Mouse (Mus musculus): ENCODE data around the gene Gm36864.
A peak's percentile ranks its signal among the peaks of the same experiment; 100 is the strongest.

The Gm36864 gene

GRCm38 (mm10) chr7:44257278-44257677, 21.3 kb downstream of the Gm36864 start, which contains the start of gene Acp4:
Acp4 (minus strand) TSS chr7:44257378.
- DNase-seq (ENCODE audit: low spot score in 2 of 2): no peak

- no peak for DNase-seq (ENCODE audit: low spot score in 2 of 2)
Observed at GRCm38 (mm10) chr7:44260410-44260809, 24.4 kb downstream of the Gm36864 start.

- no peak for DNase-seq (ENCODE audit: low spot score in 2 of 2)
Observed at GRCm38 (mm10) chr7:44261147-44261546, 25.2 kb downstream of the Gm36864 start, which contains the start of gene Gm15517. Gm15517 (plus strand) TSS chr7:44261447.

- peak; percentile 99 for DNase-seq (ENCODE audit: low spot score in 2 of 2)
Observed at GRCm38 (mm10) chr7:44262791-44263643, 27.0 kb downstream of the Gm36864 start.

GRCm38 (mm10) chr7:44268117-44268516, 32.1 kb downstream of the Gm36864 start:
- no peak for DNase-seq (ENCODE audit: low spot score in 2 of 2)

- no peak for DNase-seq (ENCODE audit: low spot score in 2 of 2)
Observed at GRCm38 (mm10) chr7:44269397-44269796, 33.4 kb downstream of the Gm36864 start.

GRCm38 (mm10) chr7:44271309-44271708, 35.3 kb downstream of the Gm36864 start:
- DNase-seq (ENCODE audit: low spot score in 2 of 2): no peak

GRCm38 (mm10) chr7:44272546-44272945, 36.6 kb downstream of the Gm36864 start:
- DNase-seq (ENCODE audit: low spot score in 2 of 2): no peak

- no peak for DNase-seq (ENCODE audit: low spot score in 2 of 2)
Observed at GRCm38 (mm10) chr7:44273446-44273845, 37.5 kb downstream of the Gm36864 start.

- DNase-seq (ENCODE audit: low spot score in 2 of 2): no peak
Observed at GRCm38 (mm10) chr7:44274096-44274495, 38.1 kb downstream of the Gm36864 start.

GRCm38 (mm10) chr7:44275546-44275945, 39.6 kb downstream of the Gm36864 start:
- DNase-seq (ENCODE audit: low spot score in 2 of 2): no peak

GRCm38 (mm10) chr7:44276461-44277249, 40.7 kb downstream of the Gm36864 start:
- DNase-seq (ENCODE audit: low spot score in 2 of 2): no peak

GRCm38 (mm10) chr7:44277250-44277622, 41.3 kb downstream of the Gm36864 start:
- peak; percentile 55 to 63 for DNase-seq (ENCODE audit: low spot score in 2 of 2)

GRCm38 (mm10) chr7:44280959-44281358, 45.0 kb downstream of the Gm36864 start:
- DNase-seq (ENCODE audit: low spot score in 2 of 2): no peak

GRCm38 (mm10) chr7:44281586-44281985, 45.6 kb downstream of the Gm36864 start:
- peak in 1 of 2 experiments; percentile 28 for DNase-seq (ENCODE audit: low spot score in 2 of 2)

GRCm38 (mm10) chr7:44287760-44288159, 51.8 kb downstream of the Gm36864 start:
- no peak for DNase-seq (ENCODE audit: low spot score in 2 of 2)

- DNase-seq (ENCODE audit: low spot score in 2 of 2): no peak
Observed at GRCm38 (mm10) chr7:44290986-44291385, 55.0 kb downstream of the Gm36864 start.

- DNase-seq (ENCODE audit: low spot score in 2 of 2): no peak
Observed at GRCm38 (mm10) chr7:44291418-44291817, 55.4 kb downstream of the Gm36864 start.
